Mouse (Mus musculus): ENCODE data around the gene Zfp316. TPM values are rescaled to one million over a fixed set of nuclear protein-coding genes. Genes with fewer than 3 reads are reported as not detected.

The Zfp316 gene
- polyA plus RNA-seq (2017; shearing (Covaris generic)), result 3.1 TPM

DNA sequence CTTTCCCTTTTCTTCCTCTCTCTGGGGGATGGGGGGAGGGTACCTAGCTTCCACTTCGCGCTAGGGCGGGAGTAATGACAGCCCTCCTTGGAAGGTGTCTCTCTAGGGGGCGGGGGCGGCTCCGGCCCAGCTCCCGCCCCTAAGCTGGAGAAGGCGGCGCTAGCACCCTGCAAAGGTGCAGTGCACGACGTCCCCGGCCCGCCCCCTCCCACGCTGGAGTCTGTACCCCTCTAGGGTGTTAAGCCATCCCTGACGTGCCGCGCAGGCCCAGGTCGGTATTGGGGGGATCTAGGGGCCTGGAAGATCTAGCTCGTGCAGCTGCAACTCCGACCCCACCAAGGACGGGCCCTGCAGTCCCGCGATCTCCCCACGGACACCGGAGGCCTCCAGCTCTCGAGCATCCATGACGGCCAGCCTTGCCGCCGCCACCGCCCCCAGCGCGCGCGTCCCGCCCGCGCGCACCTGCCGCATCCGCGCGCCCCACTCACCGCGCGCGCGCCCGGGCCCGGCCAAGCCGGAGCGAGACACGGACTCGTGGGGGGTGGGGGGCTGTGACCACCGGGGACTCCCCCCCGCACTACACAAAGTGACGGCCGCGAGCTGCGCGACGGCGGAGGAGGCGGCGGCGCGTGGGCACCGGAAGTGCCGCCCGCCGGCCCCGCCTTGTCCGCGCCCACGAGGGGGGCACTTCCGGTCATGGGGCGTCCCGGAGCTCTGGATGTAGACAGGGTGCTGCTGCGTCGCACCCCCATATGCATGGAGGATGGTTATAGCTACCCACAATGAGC, at the start of gene Zfp316:
TSS of gene Zfp316 (minus strand) at position 660 of the 788 bp plus-strand sequence.

DNA sequence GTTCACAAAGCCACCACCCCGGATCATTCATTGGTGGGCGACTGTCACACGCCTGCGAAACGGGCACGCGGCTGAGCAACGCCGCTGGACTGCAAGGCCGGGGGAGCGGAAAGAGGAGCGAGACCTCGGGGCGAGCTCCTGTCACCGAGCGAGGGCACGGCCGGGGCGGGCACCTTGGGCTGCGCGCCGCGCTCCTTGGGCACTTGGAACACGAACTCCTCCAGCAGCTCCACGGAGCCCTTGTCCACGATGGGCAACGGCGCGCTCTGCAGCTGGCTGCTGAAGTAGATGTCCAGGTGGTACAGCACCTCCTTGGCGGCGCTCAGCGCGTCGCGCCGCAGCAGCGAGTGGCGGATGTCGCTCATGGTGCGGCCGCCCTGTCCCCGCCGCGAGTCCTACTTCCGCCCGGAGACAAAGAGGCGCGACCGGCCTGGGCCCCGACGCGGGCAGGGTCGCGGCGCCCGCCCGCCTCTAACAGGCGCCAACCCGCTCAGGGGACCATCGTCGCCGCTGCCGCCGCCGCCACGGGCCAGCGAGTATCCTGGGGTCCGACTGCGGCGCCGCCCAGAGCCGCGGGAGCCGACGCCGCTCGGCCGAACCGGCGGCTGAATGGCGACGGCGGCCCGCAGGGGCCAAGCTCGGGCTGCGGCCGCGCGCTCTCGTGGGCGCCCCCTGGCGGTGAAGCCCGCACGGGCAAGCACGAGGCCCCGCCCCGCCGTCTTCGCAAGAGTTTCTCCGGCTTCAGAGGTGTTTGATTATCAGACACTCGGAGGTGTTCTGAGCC, 45.1 kb upstream of the Zfp316 start, which contains the start of gene E130309D02Rik:
TSS of gene E130309D02Rik (minus strand) at position 631 of the 784 bp plus-strand sequence.

DNA sequence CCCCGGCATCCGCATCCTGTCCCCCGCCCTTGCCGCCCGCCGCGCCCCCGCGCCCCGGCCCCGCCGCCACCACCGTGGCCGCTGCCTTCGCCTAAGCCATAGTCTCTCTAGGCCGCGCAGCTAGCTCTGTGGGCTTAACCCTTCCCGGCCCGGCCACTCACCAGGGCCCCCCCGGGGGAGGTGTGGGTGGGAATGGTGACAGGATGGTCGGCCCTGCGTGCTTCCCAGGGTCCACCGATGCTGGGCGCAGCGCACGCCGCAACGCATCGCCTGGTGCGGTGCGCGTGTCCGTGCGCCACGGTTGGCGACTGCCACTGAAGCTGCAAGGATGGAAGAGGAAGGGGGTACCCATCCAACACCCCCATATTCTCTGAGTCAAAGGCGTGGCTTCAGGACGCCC, 23.6 kb upstream of the Zfp316 start, which contains the start of gene Zfp853:
TSS of gene Zfp853 (minus strand) at position 220 of the 400 bp plus-strand sequence.

DNA sequence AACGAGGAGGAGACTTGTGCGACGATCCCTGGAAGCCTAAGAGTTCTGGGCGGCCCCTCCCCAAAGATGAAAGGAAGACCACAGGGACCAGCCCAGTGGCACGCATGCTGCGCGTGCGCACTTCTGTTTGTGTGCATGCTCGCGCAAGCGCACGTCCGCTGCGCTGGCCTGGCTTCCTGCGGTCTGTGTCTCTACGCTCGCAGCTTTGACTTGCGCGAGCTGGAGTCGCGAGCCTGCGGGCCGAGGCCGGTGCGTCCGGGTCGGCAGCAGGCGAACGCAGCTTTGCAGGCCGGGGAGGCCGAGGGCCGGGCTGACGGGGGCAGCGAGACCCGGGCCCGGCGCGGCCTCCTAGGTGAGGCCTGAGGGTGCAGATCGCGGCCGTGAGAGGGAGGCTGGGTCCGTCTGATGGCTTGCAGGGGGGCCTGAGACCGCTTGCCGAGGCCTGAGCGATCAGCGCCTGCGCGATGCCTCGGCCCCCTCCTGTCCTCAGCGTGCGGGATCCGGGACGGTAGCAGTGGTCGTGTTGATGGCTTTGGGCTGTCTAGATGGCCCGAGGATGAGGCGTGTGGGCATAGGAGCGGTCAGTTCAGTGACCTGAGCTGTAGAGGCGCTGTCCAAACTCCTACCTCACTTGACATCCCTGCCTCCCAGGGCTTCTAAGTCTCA, 34.7 kb downstream of the Zfp316 start, which contains the start of gene Zfp12:
TSS of gene Zfp12 (plus strand) at position 136 of the 666 bp plus-strand sequence.

DNA sequence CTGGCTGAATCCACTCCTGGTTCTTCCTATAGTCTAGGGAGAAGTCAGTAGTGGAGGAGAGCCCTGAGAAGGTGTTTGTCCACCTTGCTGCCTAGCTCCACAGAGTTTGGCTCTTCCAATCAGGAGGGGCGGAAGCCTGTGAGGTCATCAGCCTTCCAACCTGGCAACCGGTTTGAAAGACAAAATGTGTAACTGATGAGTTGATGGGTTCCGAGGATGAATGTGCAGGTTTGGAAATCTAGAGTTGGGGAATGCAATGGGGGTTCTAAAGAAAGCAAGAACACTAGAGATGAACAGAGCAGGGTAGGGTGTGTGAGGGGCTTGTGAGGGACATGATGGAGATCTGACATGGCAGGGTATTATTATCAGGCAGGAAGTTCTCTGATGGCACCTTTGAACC, 43.0 kb downstream of the Zfp316 start, which contains the start of gene Spdye4a:
TSS of gene Spdye4a (minus strand) at position 101 of the 400 bp plus-strand sequence.

Other genes starting within 250 kb of the Zfp316 start
- gene Rnf216, start 157.0 kb downstream of the Zfp316 start, polyA plus RNA-seq (2017; shearing (Covaris generic)), result 48.8 TPM
- gene Olfr718-ps1, start 122.4 kb downstream of the Zfp316 start, polyA plus RNA-seq (2017; shearing (Covaris generic)), result 0.05 TPM
- 16.0 TPM for gene Rbak, start 89.2 kb downstream of the Zfp316 start, polyA plus RNA-seq (2017; shearing (Covaris generic))
- gene Spdye4b, start 89.0 kb downstream of the Zfp316 start, polyA plus RNA-seq (2017; shearing (Covaris generic)), result 0.20 TPM
- gene Spdye4a, start 43.1 kb downstream of the Zfp316 start, polyA plus RNA-seq (2017; shearing (Covaris generic)), result not detected
- gene Zfp12, start 34.9 kb downstream of the Zfp316 start, polyA plus RNA-seq (2017; shearing (Covaris generic)), result 30.0 TPM
- gene Zfp853, start 23.6 kb upstream of the Zfp316 start, polyA plus RNA-seq (2017; shearing (Covaris generic)), result not detected
- gene E130309D02Rik, start 45.3 kb upstream of the Zfp316 start, polyA plus RNA-seq (2017; shearing (Covaris generic)), result 44.7 TPM
- gene Zdhhc4, start 59.2 kb upstream of the Zfp316 start, polyA plus RNA-seq (2017; shearing (Covaris generic)), result 99.1 TPM
- gene Grid2ip, start 87.3 kb upstream of the Zfp316 start, polyA plus RNA-seq (2017; shearing (Covaris generic)), result not detected
- gene Kdelr2, start 133.8 kb upstream of the Zfp316 start, polyA plus RNA-seq (2017; shearing (Covaris generic)), result 27.8 TPM
- 11.1 TPM for gene Daglb, start 194.6 kb upstream of the Zfp316 start, polyA plus RNA-seq (2017; shearing (Covaris generic))